Mouse (Mus musculus) macrophage (primary cell): ENCODE data around the gene Hoxd9. TPM values are rescaled to one million over a fixed set of nuclear protein-coding genes. Genes with fewer than 3 reads are reported as not detected.

ENCODE experiments used
- H3K27ac ChIP-seq: fragments of 350-480 bp; formaldehyde crosslinking; 2 replicates; pipeline ENCODE4 v1.9.0; 2021
- H3K36me3 ChIP-seq: fragments of 350-480 bp; formaldehyde crosslinking; 2 replicates; pipeline ENCODE4 v1.9.0; 2021; ENCODE audit errors: inconsistent target
- H3K4me3 ChIP-seq: fragments of 350-480 bp; formaldehyde crosslinking; 2 replicates; pipeline ENCODE4 v1.9.0; 2021; ENCODE audit errors: inconsistent target
- H3K79me2 ChIP-seq: fragments of 350-480 bp; formaldehyde crosslinking; 2 replicates; pipeline ENCODE4 v1.9.0; 2021; ENCODE audit errors: inconsistent target
- WGBS: methylation state at CpG from one replicate; pipeline ENCODE4 v1.1.7; 2026; ENCODE audit warnings: inconsistent platforms; ENCODE audit not compliant: missing documents; 5-methylcytosine and 5-hydroxymethylcytosine counted together
- polyA plus RNA-seq: library from polyadenylated mRNA; stranded (reverse); fragments of 250-400 nt; gene quantifications from 3 replicates; pipeline ENCODE4 v1.2.4, GENCODE M21; 2018; ENCODE audit warnings: inconsistent platforms
- total RNA-seq, 78 experiments: library from RNA; depleted of rRNA; stranded (reverse); fragments of 250-400 nt; gene quantifications; 1 replicate in 9 of 78; 2 replicates in 24 of 78; 3 replicates in 43 of 78; 4 replicates in 2 of 78; pipeline ENCODE4 v1.2.4; 2018; ENCODE audit warnings: inconsistent platforms in 56 of 78

Gene Hoxd9
- under 1 TPM in 1 of 26 experiments, not detected in 25; 0.28 TPM for total RNA-seq (2018; cell fraction: chromatin; rRNA removed)
- total RNA-seq (2018; cell fraction: cytosol; rRNA removed), result not detected
- total RNA-seq (2018; cell fraction: nucleus; rRNA removed), result not detected
- not detected in 3 replicates for polyA plus RNA-seq

GRCm38 (mm10) chr2:74697567-74698121 lies at the start of gene Hoxd9:
TSS of gene Hoxd9 (plus strand) at chr2:74697727.
- no peak within 1 kb of the TSS for H3K27ac ChIP-seq
- H3K4me3 ChIP-seq, result no peak within 1 kb of the TSS
- WGBS, result 2% methylated on average over 39 of the region's 43 CpGs
- no peaks in the 10 kb centered on the region for H3K79me2 ChIP-seq
- H3K36me3 ChIP-seq, result no peaks in the 10 kb centered on the region

- WGBS, result 48% methylated on average over 2 of the region's 2 CpGs
- no peak overlapping the region for H3K27ac ChIP-seq
- no peak overlapping the region for H3K4me3 ChIP-seq
- H3K36me3 ChIP-seq, result no peaks in the 10 kb centered on the region
- no peaks in the 10 kb centered on the region for H3K79me2 ChIP-seq
Measured at GRCm38 (mm10) chr2:74652996-74653340, 44.6 kb upstream of the Hoxd9 start.

- 22% methylated on average over 17 of the region's 17 CpGs for WGBS
- no peak overlapping the region for H3K27ac ChIP-seq
- H3K4me3 ChIP-seq, result no peak overlapping the region
- no peaks in the 10 kb centered on the region for H3K79me2 ChIP-seq
- H3K36me3 ChIP-seq, result no peaks in the 10 kb centered on the region
Measured at GRCm38 (mm10) chr2:74653781-74654535, 43.6 kb upstream of the Hoxd9 start.

- Histone ChIP-seq H3K79me2 (no peaks in the 10 kb centered on the region), H3K4me3 (no peak overlapping the region), H3K27ac (no peak overlapping the region), H3K36me3 (no peaks in the 10 kb centered on the region)
- 18% methylated on average over 16 of the region's 20 CpGs for WGBS
Measured at GRCm38 (mm10) chr2:74654743-74655419, 42.6 kb upstream of the Hoxd9 start.

GRCm38 (mm10) chr2:74655420-74655781 lies 42.1 kb upstream of the Hoxd9 start:
- H3K4me3 ChIP-seq, result no peak overlapping the region

GRCm38 (mm10) chr2:74655821-74656631 lies 41.5 kb upstream of the Hoxd9 start:
- Histone ChIP-seq H3K36me3 (no peaks in the 10 kb centered on the region), H3K27ac (no peak overlapping the region), H3K79me2 (no peaks in the 10 kb centered on the region), H3K4me3 (no peak overlapping the region)
- 2% methylated on average over 64 of the region's 69 CpGs for WGBS

More at GRCm38 (mm10) chr2:74655420-74655781, 42.1 kb upstream of the Hoxd9 start:
- Histone ChIP-seq H3K27ac (no peak overlapping the region), H3K79me2 (no peaks in the 10 kb centered on the region), H3K36me3 (no peaks in the 10 kb centered on the region)
- 4% methylated on average over 26 of the region's 47 CpGs for WGBS

GRCm38 (mm10) chr2:74656632-74657021 lies 40.9 kb upstream of the Hoxd9 start:
- Histone ChIP-seq H3K27ac (no peak overlapping the region), H3K79me2 (no peaks in the 10 kb centered on the region), H3K36me3 (no peaks in the 10 kb centered on the region), H3K4me3 (no peak overlapping the region)
- WGBS, result 17% methylated on average over 4 of the region's 4 CpGs

GRCm38 (mm10) chr2:74657251-74658023 lies 40.1 kb upstream of the Hoxd9 start:
- 6% methylated on average over 62 of the region's 62 CpGs for WGBS
- no peak overlapping the region for H3K4me3 ChIP-seq
- H3K27ac ChIP-seq, result no peak overlapping the region
- no peaks in the 10 kb centered on the region for H3K79me2 ChIP-seq
- H3K36me3 ChIP-seq, result no peaks in the 10 kb centered on the region

GRCm38 (mm10) chr2:74658024-74658666 lies 39.4 kb upstream of the Hoxd9 start:
- 9% methylated on average over 15 of the region's 15 CpGs for WGBS
- Histone ChIP-seq H3K36me3 (no peaks in the 10 kb centered on the region), H3K79me2 (no peaks in the 10 kb centered on the region), H3K4me3 (no peak overlapping the region), H3K27ac (no peak overlapping the region)

GRCm38 (mm10) chr2:74658667-74659371 lies 38.7 kb upstream of the Hoxd9 start:
- Histone ChIP-seq H3K36me3 (no peaks in the 10 kb centered on the region), H3K27ac (no peak overlapping the region), H3K4me3 (no peak overlapping the region), H3K79me2 (no peaks in the 10 kb centered on the region)
- WGBS, result 7% methylated on average over 47 of the region's 47 CpGs

- no peaks in the 10 kb centered on the region for H3K79me2 ChIP-seq
- H3K36me3 ChIP-seq, result no peaks in the 10 kb centered on the region
- H3K4me3 ChIP-seq, result no peak within 1 kb of the TSS
- WGBS, result 11% methylated on average over 27 of the region's 28 CpGs
- no peak within 1 kb of the TSS for H3K27ac ChIP-seq
Measured at GRCm38 (mm10) chr2:74659507-74660005, 38.0 kb upstream of the Hoxd9 start, which contains the start of gene Evx2. TSS of gene Evx2 (minus strand) at chr2:74659557.

GRCm38 (mm10) chr2:74660421-74661375 lies 36.8 kb upstream of the Hoxd9 start:
- Histone ChIP-seq H3K36me3 (no peaks in the 10 kb centered on the region), H3K27ac (no peak overlapping the region), H3K79me2 (no peaks in the 10 kb centered on the region), H3K4me3 (no peak overlapping the region)
- WGBS, result 8% methylated on average over 29 of the region's 30 CpGs
